Mouse (Mus musculus): ENCODE data around the gene Gm21900. TPM values are rescaled to one million over a fixed set of nuclear protein-coding genes. Genes with fewer than 3 reads are reported as not detected.

The Gm21900 gene
- not detected for polyA plus RNA-seq (2014; fragmentation: Illumina TruSeq; extraction: RNeasy Lipid Tissue Mini Kit (QIAGEN cat#74804); ENCODE audit: low read depth, low replicate concordance)

DNA sequence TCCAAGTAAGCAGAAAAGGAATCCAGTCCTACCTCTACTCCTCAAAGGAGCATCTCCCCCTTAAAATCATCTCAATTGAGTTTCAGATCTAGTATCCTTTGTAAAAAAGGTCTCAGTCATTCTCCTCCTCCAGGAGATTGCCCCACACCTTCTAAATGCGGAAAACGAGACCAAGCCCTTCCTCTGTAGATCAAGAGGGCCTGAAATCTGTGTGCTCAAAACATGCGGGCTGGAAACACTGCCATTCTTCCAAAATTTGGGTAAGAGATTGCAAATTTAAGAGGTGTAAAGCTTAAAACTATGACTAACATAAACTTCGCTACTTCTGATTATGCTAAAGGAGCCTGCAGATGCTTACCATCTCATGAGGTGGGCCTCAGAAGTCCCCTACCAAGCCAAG lies at the start of gene Gm21900:
TSS of gene Gm21900 (plus strand) at position 301 of the 400 bp plus-strand sequence.

Other genes with a start within 250 kb of the Gm21900 start
- not detected for gene Gm28510, start 203.6 kb upstream of the Gm21900 start, polyA plus RNA-seq (2014; fragmentation: Illumina TruSeq; extraction: RNeasy Lipid Tissue Mini Kit (QIAGEN cat#74804); ENCODE audit: low read depth, low replicate concordance)
- not detected for gene Gm20737, start 80.3 kb upstream of the Gm21900 start, polyA plus RNA-seq (2014; fragmentation: Illumina TruSeq; extraction: RNeasy Lipid Tissue Mini Kit (QIAGEN cat#74804); ENCODE audit: low read depth, low replicate concordance)
- not detected for gene Gm21775, start 62.9 kb upstream of the Gm21900 start, polyA plus RNA-seq (2014; fragmentation: Illumina TruSeq; extraction: RNeasy Lipid Tissue Mini Kit (QIAGEN cat#74804); ENCODE audit: low read depth, low replicate concordance)
- not detected for gene Gm20777, start 136.1 kb downstream of the Gm21900 start, polyA plus RNA-seq (2014; fragmentation: Illumina TruSeq; extraction: RNeasy Lipid Tissue Mini Kit (QIAGEN cat#74804); ENCODE audit: low read depth, low replicate concordance)

Data from heart, adult 10 weeks (tissue).